Mouse (Mus musculus) cerebellum, adult 11-12 months (tissue): ENCODE data around the gene Slc6a18.
A peak's percentile ranks its signal among the peaks of the same experiment; 100 is the strongest.

Experiments
- DNase-seq: peaks from one replicate; pipeline ENCODE4 v3.0.0; 2022

Gene Slc6a18

GRCm38 (mm10) chr13:73684412-73684811 lies 6.6 kb upstream of the Slc6a18 start:
- no peak for DNase-seq

- no peak for DNase-seq
Observed at GRCm38 (mm10) chr13:73683682-73684081, 5.9 kb upstream of the Slc6a18 start.

GRCm38 (mm10) chr13:73682226-73682625 lies 4.4 kb upstream of the Slc6a18 start:
- DNase-seq: no peak

- DNase-seq: no peak
Observed at GRCm38 (mm10) chr13:73680394-73680793, 2.6 kb upstream of the Slc6a18 start.

GRCm38 (mm10) chr13:73679311-73679710 lies 1.5 kb upstream of the Slc6a18 start:
- DNase-seq: no peak

GRCm38 (mm10) chr13:73675161-73675560 lies 2.7 kb downstream of the Slc6a18 start:
- DNase-seq: no peak

GRCm38 (mm10) chr13:73660163-73660695 lies 17.6 kb downstream of the Slc6a18 start:
- DNase-seq: no peak

GRCm38 (mm10) chr13:73658953-73659352 lies 18.9 kb downstream of the Slc6a18 start:
- DNase-seq: no peak

- no peak for DNase-seq
Observed at GRCm38 (mm10) chr13:73654976-73655375, 22.8 kb downstream of the Slc6a18 start.

- DNase-seq: no peak
Observed at GRCm38 (mm10) chr13:73653266-73653665, 24.6 kb downstream of the Slc6a18 start.

- DNase-seq: peak; percentile 15
Observed at GRCm38 (mm10) chr13:73646397-73647087, 31.3 kb downstream of the Slc6a18 start.

- no peak for DNase-seq
Observed at GRCm38 (mm10) chr13:73641296-73641695, 36.5 kb downstream of the Slc6a18 start.

- no peak for DNase-seq
Observed at GRCm38 (mm10) chr13:73637826-73638225, 40.0 kb downstream of the Slc6a18 start.

GRCm38 (mm10) chr13:73631837-73632236 lies 46.0 kb downstream of the Slc6a18 start:
- DNase-seq: no peak

- DNase-seq: no peak
Observed at GRCm38 (mm10) chr13:73628586-73629113, 49.2 kb downstream of the Slc6a18 start.

GRCm38 (mm10) chr13:73626745-73627549 lies 50.9 kb downstream of the Slc6a18 start, which contains the start of gene Tert:
Gene Tert (plus strand): TSS chr13:73626911.
- DNase-seq: peak; percentile 38

- DNase-seq: no peak
Observed at GRCm38 (mm10) chr13:73626410-73626744, 51.4 kb downstream of the Slc6a18 start.

- DNase-seq: no peak
Observed at GRCm38 (mm10) chr13:73620637-73621036, 57.2 kb downstream of the Slc6a18 start.

- DNase-seq: no peak
Observed at GRCm38 (mm10) chr13:73618406-73618805, 59.4 kb downstream of the Slc6a18 start.
